Mouse (Mus musculus) erythroblast, adult 5-6 weeks (primary cell): ENCODE measurements around the gene Cks1b. TPM values are rescaled to one million over a fixed set of nuclear protein-coding genes. Genes with fewer than 3 reads are reported as not detected.

Experiments
- total RNA-seq, 2 experiments: library from RNA; stranded (forward) in 1 of 2; stranded (reverse) in 1 of 2; fragments of 150-400 nt in 1 of 2; fragments of 200-764, 138-1000 nt in 1 of 2; gene quantifications; 2 replicates each; pipeline versions ENCODE4 v1.2.3 to v1.2.4; 2015 to 2017; ENCODE audit warnings: low replicate concordance in 2 of 2

Gene Cks1b
- total RNA-seq, 2 experiments from 2014 or later, result 42.1 to 79.9 TPM

Other genes starting within 250 kb of the Cks1b start
- gene Scamp3, start 240.9 kb downstream of the Cks1b start, total RNA-seq (2015; ENCODE audit: low replicate concordance), result 20.3 and 24.0 TPM in 2 replicates
- 3.5 and 5.8 TPM in 2 replicates for gene Scamp3, start 240.9 kb downstream of the Cks1b start, total RNA-seq (2017; ENCODE audit: low replicate concordance)
- gene Fam189b, start 235.2 kb downstream of the Cks1b start, total RNA-seq (2015; ENCODE audit: low replicate concordance), result 3.3 and 18.6 TPM in 2 replicates
- gene Fam189b, start 235.2 kb downstream of the Cks1b start, total RNA-seq (2017; ENCODE audit: low replicate concordance), result 1.8 TPM in 1 of 2 replicates, not detected in the other
- gene Gba, start 215.5 kb downstream of the Cks1b start, total RNA-seq (2015; ENCODE audit: low replicate concordance), result 11.1 and 18.8 TPM in 2 replicates
- 12.9 and 13.2 TPM in 2 replicates for gene Gba, start 215.5 kb downstream of the Cks1b start, total RNA-seq (2017; ENCODE audit: low replicate concordance)
- not detected in 2 replicates for gene Thbs3, start 203.2 kb downstream of the Cks1b start, total RNA-seq (2015; ENCODE audit: low replicate concordance)
- 1.7 TPM in 1 of 2 replicates, not detected in the other for gene Thbs3, start 203.2 kb downstream of the Cks1b start, total RNA-seq (2017; ENCODE audit: low replicate concordance)
- gene Mtx1, start 191.3 kb downstream of the Cks1b start, total RNA-seq (2015; ENCODE audit: low replicate concordance), result 4.0 and 13.4 TPM in 2 replicates
- gene Mtx1, start 191.3 kb downstream of the Cks1b start, total RNA-seq (2017; ENCODE audit: low replicate concordance), result 8.6 and 13.4 TPM in 2 replicates
- gene Muc1, start 189.3 kb downstream of the Cks1b start, total RNA-seq (2015; ENCODE audit: low replicate concordance), result not detected in 2 replicates
- gene Muc1, start 189.3 kb downstream of the Cks1b start, total RNA-seq (2017; ENCODE audit: low replicate concordance), result not detected in 2 replicates
- gene Krtcap2, start 172.4 kb downstream of the Cks1b start, total RNA-seq (2015; ENCODE audit: low replicate concordance), result 47.0 and 49.8 TPM in 2 replicates
- gene Krtcap2, start 172.4 kb downstream of the Cks1b start, total RNA-seq (2017; ENCODE audit: low replicate concordance), result 17.8 and 31.8 TPM in 2 replicates
- not detected in 2 replicates for gene Trim46, start 172.1 kb downstream of the Cks1b start, total RNA-seq (2015; ENCODE audit: low replicate concordance)
- gene Trim46, start 172.1 kb downstream of the Cks1b start, total RNA-seq (2017; ENCODE audit: low replicate concordance), result not detected in 2 replicates
- 16.1 and 42.3 TPM in 2 replicates for gene Dpm3, start 159.0 kb downstream of the Cks1b start, total RNA-seq (2015; ENCODE audit: low replicate concordance)
- 4.3 TPM in 1 of 2 replicates, not detected in the other for gene Dpm3, start 159.0 kb downstream of the Cks1b start, total RNA-seq (2017; ENCODE audit: low replicate concordance)
- 8.8 and 12.9 TPM in 2 replicates for gene Slc50a1, start 147.8 kb downstream of the Cks1b start, total RNA-seq (2015; ENCODE audit: low replicate concordance)
- gene Slc50a1, start 147.8 kb downstream of the Cks1b start, total RNA-seq (2017; ENCODE audit: low replicate concordance), result 10.9 and 11.5 TPM in 2 replicates
- not detected in 2 replicates for gene Efna1, start 137.2 kb downstream of the Cks1b start, total RNA-seq (2015; ENCODE audit: low replicate concordance)
- not detected in 2 replicates for gene Efna1, start 137.2 kb downstream of the Cks1b start, total RNA-seq (2017; ENCODE audit: low replicate concordance)
- not detected in 2 replicates for gene Efna3, start 95.4 kb downstream of the Cks1b start, total RNA-seq (2015; ENCODE audit: low replicate concordance)
- gene Efna3, start 95.4 kb downstream of the Cks1b start, total RNA-seq (2017; ENCODE audit: low replicate concordance), result not detected in 2 replicates
- not detected in 2 replicates for gene Efna4, start 80.4 kb downstream of the Cks1b start, total RNA-seq (2015; ENCODE audit: low replicate concordance)
- gene Efna4, start 80.4 kb downstream of the Cks1b start, total RNA-seq (2017; ENCODE audit: low replicate concordance), result not detected in 2 replicates
- gene Adam15, start 68.4 kb downstream of the Cks1b start, total RNA-seq (2015; ENCODE audit: low replicate concordance), result 25.3 and 34.2 TPM in 2 replicates
- gene Adam15, start 68.4 kb downstream of the Cks1b start, total RNA-seq (2017; ENCODE audit: low replicate concordance), result 5.0 and 14.1 TPM in 2 replicates
- not detected in 2 replicates for gene Dcst2, start 56.4 kb downstream of the Cks1b start, total RNA-seq (2015; ENCODE audit: low replicate concordance)
- not detected in 2 replicates for gene Dcst2, start 56.4 kb downstream of the Cks1b start, total RNA-seq (2017; ENCODE audit: low replicate concordance)
- not detected in 2 replicates for gene Dcst1, start 53.1 kb downstream of the Cks1b start, total RNA-seq (2015; ENCODE audit: low replicate concordance)
- not detected in 2 replicates for gene Dcst1, start 53.1 kb downstream of the Cks1b start, total RNA-seq (2017; ENCODE audit: low replicate concordance)
- gene Zbtb7b, start 23.6 kb downstream of the Cks1b start, total RNA-seq (2015; ENCODE audit: low replicate concordance), result 5.8 and 7.7 TPM in 2 replicates
- gene Zbtb7b, start 23.6 kb downstream of the Cks1b start, total RNA-seq (2017; ENCODE audit: low replicate concordance), result 5.4 and 15.2 TPM in 2 replicates
- gene Lenep, start 15.6 kb downstream of the Cks1b start, total RNA-seq (2015; ENCODE audit: low replicate concordance), result 0.63 and 3.7 TPM in 2 replicates
- gene Lenep, start 15.6 kb downstream of the Cks1b start, total RNA-seq (2017; ENCODE audit: low replicate concordance), result 0.17 TPM in 1 of 2 replicates, not detected in the other
- gene Flad1, start 6.5 kb downstream of the Cks1b start, total RNA-seq (2015; ENCODE audit: low replicate concordance), result 2.1 and 6.3 TPM in 2 replicates
- gene Flad1, start 6.5 kb downstream of the Cks1b start, total RNA-seq (2017; ENCODE audit: low replicate concordance), result 1.8 and 3.1 TPM in 2 replicates
- 14.4 and 25.2 TPM in 2 replicates for gene Shc1, start 60 bp upstream of the Cks1b start, total RNA-seq (2015; ENCODE audit: low replicate concordance)
- 21.3 and 24.1 TPM in 2 replicates for gene Shc1, start 60 bp upstream of the Cks1b start, total RNA-seq (2017; ENCODE audit: low replicate concordance)
- 9.8 and 11.5 TPM in 2 replicates for gene Pygo2, start 11.8 kb upstream of the Cks1b start, total RNA-seq (2015; ENCODE audit: low replicate concordance)
- gene Pygo2, start 11.8 kb upstream of the Cks1b start, total RNA-seq (2017; ENCODE audit: low replicate concordance), result 5.6 and 12.4 TPM in 2 replicates
- gene Pbxip1, start 18.3 kb upstream of the Cks1b start, total RNA-seq (2015; ENCODE audit: low replicate concordance), result 3.8 and 4.2 TPM in 2 replicates
- 6.2 and 8.6 TPM in 2 replicates for gene Pbxip1, start 18.3 kb upstream of the Cks1b start, total RNA-seq (2017; ENCODE audit: low replicate concordance)
- gene Pmvk, start 36.2 kb upstream of the Cks1b start, total RNA-seq (2015; ENCODE audit: low replicate concordance), result 5.4 and 8.1 TPM in 2 replicates
- gene Pmvk, start 36.2 kb upstream of the Cks1b start, total RNA-seq (2017; ENCODE audit: low replicate concordance), result 6.6 and 10.1 TPM in 2 replicates
- gene Kcnn3, start 101.8 kb upstream of the Cks1b start, total RNA-seq (2015; ENCODE audit: low replicate concordance), result not detected in 2 replicates
- gene Kcnn3, start 101.8 kb upstream of the Cks1b start, total RNA-seq (2017; ENCODE audit: low replicate concordance), result 0.26 TPM in 1 of 2 replicates, not detected in the other